Mouse (Mus musculus): ENCODE data around the gene Fam3b.

GRCm38 (mm10) chr16:97535808-97536413, 21.3 kb upstream of the Fam3b start:
- no peak; the same call in 1 of the 2 replicates for TF ChIP-seq POLR2A (IDR thresholded peaks at IDR 0.05; ENCODE audit: low read depth, low read length)
- no peak for TF ChIP-seq CTCF (IDR thresholded peaks at IDR 0.05; ENCODE audit: extremely low read depth, insufficient read depth, insufficient read length, insufficient replicate concordance)
